Mouse (Mus musculus) embryonic facial prominence, embryonic 12.5 days (tissue): ENCODE results near the gene Map2k6. TPM values are rescaled to one million over a fixed set of nuclear protein-coding genes. Genes with fewer than 3 reads are reported as not detected.

Experiments
- ATAC-seq: fragments of 200-750 bp; cut with Nextera tagmentation; 2 replicates; pipeline ENCODE4 v1.8.0; 2017; ENCODE audit not compliant: insufficient number of reproducible peaks, insufficient read depth, low FRiP score, low TSS enrichment
- H3K27ac ChIP-seq: fragments of 300-500 bp; sonication (generic); 2 replicates; pipeline ENCODE4 v1.5.1; 2016; ENCODE audit warnings: mild to moderate bottlenecking
- H3K27me3 ChIP-seq: fragments of 300-500 bp; sonication (generic); 2 replicates; pipeline ENCODE4 v1.6.1; 2016; ENCODE audit warnings: mild to moderate bottlenecking, moderate library complexity
- H3K36me3 ChIP-seq: fragments of 300-500 bp; sonication (generic); 2 replicates; pipeline ENCODE4 v1.6.1; 2016; ENCODE audit warnings: mild to moderate bottlenecking
- H3K4me1 ChIP-seq: fragments of 300-500 bp; sonication (generic); 2 replicates; pipeline ENCODE4 v1.6.1; 2016
- H3K4me2 ChIP-seq: fragments of 300-500 bp; sonication (generic); replicated peaks from 2 replicates; pipeline ENCODE4 v1.6.1; 2016; ENCODE audit warnings: mild to moderate bottlenecking, moderate library complexity
- H3K4me3 ChIP-seq: fragments of 300-500 bp; sonication (generic); 2 replicates; pipeline ENCODE4 v1.5.1; 2016; ENCODE audit warnings: mild to moderate bottlenecking
- H3K9ac ChIP-seq: fragments of 300-500 bp; sonication (generic); 2 replicates; pipeline ENCODE4 v1.6.1; 2016; ENCODE audit warnings: mild to moderate bottlenecking, moderate library complexity
- H3K9me3 ChIP-seq: fragments of 300-500 bp; sonication (generic); 2 replicates; pipeline ENCODE4 v1.6.1; 2016; ENCODE audit warnings: mild to moderate bottlenecking, moderate library complexity
- WGBS: fragments of 180-500 bp; shearing (Covaris S2); methylation state at CpG from one replicate; pipeline ENCODE4 v1.1.7; 2016; 5-methylcytosine and 5-hydroxymethylcytosine counted together
- polyA plus RNA-seq: library from polyadenylated mRNA; unstranded; fragments of >200 nt; fragmentation: Nextera tagmentation; extraction: Ambion mirVana; gene quantifications from 2 replicates; pipeline ENCODE4 v1.2.1, GENCODE M21; 2016

The Map2k6 gene
- polyA plus RNA-seq, 1 experiment from 2014 or later, result 44.9 TPM

DNA sequence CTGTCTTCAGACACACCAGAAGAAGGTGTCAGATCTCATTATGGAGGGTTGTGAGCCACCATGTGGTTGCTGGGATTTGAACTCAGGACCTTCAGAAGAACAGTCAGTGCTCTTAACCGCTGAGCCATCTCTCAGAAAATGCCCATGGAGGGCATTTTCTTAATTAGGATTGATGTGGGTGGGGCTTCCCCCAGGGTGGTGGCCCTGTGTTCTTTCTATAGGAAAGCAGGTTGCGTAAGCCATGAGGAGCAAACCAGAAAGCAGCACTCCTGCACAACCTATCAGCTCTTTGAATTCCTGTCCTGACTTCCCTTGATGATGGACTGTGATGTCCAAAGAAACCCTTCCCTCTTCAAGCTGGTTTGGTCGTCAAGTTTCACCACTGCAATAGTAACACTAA, 39.2 kb downstream of the Map2k6 start:
- H3K4me1 ChIP-seq, result 0 out of 2 replicates have a peak, but pooled peaks cover 6% of the 10 kb centered on the region
- no peak overlapping the region for H3K4me3 ChIP-seq
- 0 out of 2 replicates have a peak, but pooled peaks cover 4% of the 10 kb centered on the region for H3K9me3 ChIP-seq
- H3K27ac ChIP-seq, result no peak overlapping the region
- H3K27me3 ChIP-seq, result no peaks in the 10 kb centered on the region
- H3K9ac ChIP-seq, result no peak overlapping the region
- ATAC-seq, result no peak
- WGBS, result 93% methylated on average over 3 of the region's 3 CpGs
- no peak overlapping the region for H3K4me2 ChIP-seq
- H3K36me3 ChIP-seq, result peaks cover 8% of the 10 kb centered on the region

DNA sequence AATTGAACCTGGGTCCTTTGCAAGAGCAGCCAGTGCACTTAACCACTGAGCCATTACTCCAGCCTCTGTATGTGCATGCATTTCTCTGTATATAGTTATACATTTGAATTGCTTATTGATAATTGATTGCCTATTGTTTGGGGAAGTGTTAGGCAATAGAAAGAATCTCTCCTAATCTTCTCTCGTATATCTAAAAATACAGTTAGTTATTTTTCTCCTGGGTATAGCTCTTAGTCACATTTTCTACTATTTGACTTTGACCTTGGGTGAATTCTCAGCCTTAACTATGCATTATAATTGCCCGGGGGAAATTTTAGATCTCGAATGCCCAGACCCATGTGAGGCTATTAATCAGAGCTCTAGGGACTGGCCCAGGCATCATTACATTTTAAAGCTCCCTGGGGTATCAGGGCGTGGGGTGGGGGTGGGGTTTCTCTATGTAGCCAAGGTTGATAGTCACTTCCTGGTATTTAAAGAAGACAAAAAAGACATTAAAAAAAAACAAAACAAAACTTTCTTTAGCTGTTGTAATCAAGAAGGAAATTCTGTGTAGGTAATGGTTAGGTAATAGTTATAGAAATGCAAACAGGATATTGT, 39.9 kb downstream of the Map2k6 start:
- 0 out of 2 replicates have a peak, but pooled peaks cover 6% of the 10 kb centered on the region for H3K4me1 ChIP-seq
- 71% methylated on average over 4 of the region's 4 CpGs for WGBS
- peaks cover 8% of the 10 kb centered on the region for H3K36me3 ChIP-seq
- H3K27ac ChIP-seq, result no peak overlapping the region
- no peak overlapping the region for H3K9ac ChIP-seq
- H3K27me3 ChIP-seq, result no peaks in the 10 kb centered on the region
- 0 out of 2 replicates have a peak, but pooled peaks cover 4% of the 10 kb centered on the region for H3K9me3 ChIP-seq
- no peak overlapping the region for H3K4me2 ChIP-seq
- ATAC-seq, result no peak
- H3K4me3 ChIP-seq, result no peak overlapping the region

DNA sequence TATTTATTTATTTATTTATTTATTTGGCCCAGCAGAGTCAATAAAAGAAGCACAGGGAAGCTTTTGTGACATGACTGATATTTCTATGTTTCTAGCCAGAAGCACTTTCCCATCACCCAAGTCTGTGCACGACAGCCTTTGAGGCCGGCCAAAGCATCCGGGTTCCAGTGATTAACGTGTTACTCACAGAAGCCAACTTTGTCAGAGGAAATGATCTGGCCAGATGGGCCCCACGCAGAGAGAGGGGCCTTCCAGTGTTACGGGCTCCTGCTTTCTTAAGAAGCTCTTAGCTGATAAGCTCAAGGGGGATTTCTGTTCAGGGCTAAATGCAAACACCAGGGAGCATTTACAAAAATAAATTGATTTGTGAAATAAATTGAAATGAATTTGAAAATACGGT, 40.4 kb downstream of the Map2k6 start:
- no peak overlapping the region for H3K27ac ChIP-seq
- H3K36me3 ChIP-seq, result peaks cover 8% of the 10 kb centered on the region
- 0 out of 2 replicates have a peak, but pooled peaks cover 6% of the 10 kb centered on the region for H3K4me1 ChIP-seq
- H3K4me3 ChIP-seq, result no peak overlapping the region
- no peak for ATAC-seq
- WGBS, result 66% methylated on average over 7 of the region's 7 CpGs
- 0 out of 2 replicates have a peak, but pooled peaks cover 4% of the 10 kb centered on the region for H3K9me3 ChIP-seq
- H3K9ac ChIP-seq, result no peak overlapping the region
- H3K27me3 ChIP-seq, result no peaks in the 10 kb centered on the region
- no peak overlapping the region for H3K4me2 ChIP-seq

DNA sequence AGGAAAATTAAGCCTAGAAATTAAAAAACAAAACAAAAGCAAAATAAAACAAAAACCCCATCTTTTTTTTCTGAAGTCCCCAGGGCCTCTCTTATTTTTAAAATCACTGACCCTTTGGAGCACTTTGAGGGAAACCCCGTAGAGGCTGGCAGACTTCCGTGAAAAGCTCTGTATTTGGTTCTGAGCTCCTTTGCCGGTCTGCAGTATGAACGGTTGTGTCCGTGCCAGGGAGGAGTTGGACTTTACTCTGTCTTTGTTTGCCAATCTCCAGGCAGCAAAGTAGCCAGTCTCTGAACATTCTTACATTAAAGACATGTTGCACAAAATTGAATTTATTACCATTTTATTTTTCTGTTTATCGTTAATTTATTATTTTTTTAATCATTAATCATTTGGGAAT, 45.7 kb downstream of the Map2k6 start:
- H3K27me3 ChIP-seq, result no peaks in the 10 kb centered on the region
- ATAC-seq, result no peak
- H3K27ac ChIP-seq, result no peak overlapping the region
- H3K9me3 ChIP-seq, result 0 out of 2 replicates have a peak, but pooled peaks cover 4% of the 10 kb centered on the region
- 85% methylated on average over 6 of the region's 6 CpGs for WGBS
- no peak overlapping the region for H3K4me2 ChIP-seq
- H3K4me1 ChIP-seq, result peaks cover 19% of the 10 kb centered on the region
- no peaks in the 10 kb centered on the region for H3K36me3 ChIP-seq
- H3K4me3 ChIP-seq, result no peak overlapping the region
- no peak overlapping the region for H3K9ac ChIP-seq

DNA sequence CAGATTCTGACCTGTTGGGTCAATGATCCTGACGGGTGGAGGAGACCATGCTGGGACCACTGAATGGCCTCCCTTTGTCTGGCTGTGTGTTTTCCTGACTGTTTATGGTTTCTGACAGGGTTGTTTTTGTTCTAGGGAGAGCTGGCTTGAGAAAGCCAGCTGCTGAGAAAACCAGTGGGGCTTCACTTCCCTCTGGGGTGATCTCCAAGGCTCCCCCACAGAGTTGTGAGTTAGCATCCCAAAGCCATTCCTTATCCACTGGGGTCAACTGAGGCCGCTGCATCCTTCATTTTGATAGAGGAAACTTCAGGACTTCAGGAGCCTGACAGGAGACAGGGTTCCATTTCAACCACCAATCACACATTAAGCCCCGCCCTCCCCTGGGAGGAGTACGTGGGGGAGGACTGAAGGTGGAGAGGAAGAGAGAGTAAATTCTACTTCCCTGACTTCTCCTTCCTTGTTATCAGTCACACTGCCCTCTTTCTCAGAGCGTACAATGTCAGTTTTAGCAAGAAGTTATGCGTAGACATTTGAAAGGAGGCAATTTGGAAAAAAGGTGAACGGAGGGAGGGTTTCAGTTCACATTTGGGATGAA, 49.3 kb downstream of the Map2k6 start:
- peak overlapping the region; percentile 36; the same call in 1 of the 2 replicates for H3K27ac ChIP-seq

DNA sequence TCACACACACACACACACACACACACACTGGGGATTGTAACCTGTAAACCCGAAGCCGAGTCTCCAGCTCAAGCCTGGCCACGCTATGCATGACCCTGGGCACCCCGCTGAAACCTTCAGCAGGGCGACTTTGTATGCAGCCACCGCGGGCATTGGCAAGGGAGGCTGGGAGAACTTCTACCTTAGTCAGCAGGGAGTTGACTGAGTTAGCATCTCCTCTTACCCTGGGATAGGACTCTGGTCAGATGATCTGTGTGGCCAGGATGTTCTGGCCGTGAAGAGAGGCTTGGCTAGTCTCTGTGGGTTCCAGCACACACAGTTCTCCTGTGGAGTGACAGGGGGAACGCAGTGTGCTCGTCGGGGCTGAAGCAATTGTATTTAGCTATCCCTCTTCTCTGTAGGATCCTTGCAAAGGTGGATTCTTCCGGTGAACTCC, 49.8 kb downstream of the Map2k6 start:
- peak overlapping the region; percentile 48 for H3K4me2 ChIP-seq
- H3K4me1 ChIP-seq, result peaks cover 33% of the 10 kb centered on the region
- no peak overlapping the region for H3K9ac ChIP-seq
- no peaks in the 10 kb centered on the region for H3K36me3 ChIP-seq
- no peaks in the 10 kb centered on the region for H3K27me3 ChIP-seq
- no peak for ATAC-seq
- 1% methylated on average over 12 of the region's 12 CpGs for WGBS
- peak overlapping the region; percentile 13 for H3K4me3 ChIP-seq
- no peaks in the 10 kb centered on the region for H3K9me3 ChIP-seq
- peak overlapping the region; percentile 36; the same call in 1 of the 2 replicates for H3K27ac ChIP-seq

More for the DNA sequence above, 49.3 kb downstream of the Map2k6 start:
- H3K4me3 ChIP-seq, result peak overlapping the region; percentile 13; the same call in 1 of the 2 replicates
- no peaks in the 10 kb centered on the region for H3K27me3 ChIP-seq
- no peak overlapping the region for H3K9ac ChIP-seq
- no peaks in the 10 kb centered on the region for H3K9me3 ChIP-seq
- H3K36me3 ChIP-seq, result no peaks in the 10 kb centered on the region
- WGBS, result 9% methylated on average over 7 of the region's 7 CpGs
- peaks cover 33% of the 10 kb centered on the region for H3K4me1 ChIP-seq
- peak overlapping the region; percentile 48 for H3K4me2 ChIP-seq
- no peak for ATAC-seq

DNA sequence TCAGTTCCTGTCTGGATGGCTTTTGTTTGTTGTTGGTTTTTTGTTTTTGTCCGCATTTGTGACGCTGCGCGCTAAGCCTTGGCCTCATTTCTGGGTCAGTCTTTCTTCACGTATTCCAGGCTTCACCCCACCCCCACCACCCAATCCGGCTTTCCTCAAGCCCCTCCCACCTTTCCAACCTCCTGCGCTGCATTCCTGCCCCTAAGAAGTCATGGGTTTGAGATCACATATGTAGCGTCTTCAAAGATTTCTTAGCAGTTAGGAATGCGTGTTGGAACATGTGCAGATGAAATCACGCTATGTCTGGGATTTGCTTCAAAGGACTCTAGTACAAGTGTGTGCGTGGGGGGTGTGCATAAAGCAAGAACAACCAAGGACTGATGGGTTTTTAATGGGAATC, 50.3 kb downstream of the Map2k6 start:
- Histone ChIP-seq H3K4me2 (peak overlapping the region; percentile 48), H3K27ac (0 out of 2 replicates have a peak overlapping the region, but pooled peaks have one; percentile 36), H3K9me3 (no peaks in the 10 kb centered on the region), H3K36me3 (no peaks in the 10 kb centered on the region), H3K9ac (no peak overlapping the region), H3K4me3 (peak overlapping the region; percentile 13), H3K4me1 (peaks cover 33% of the 10 kb centered on the region), H3K27me3 (no peaks in the 10 kb centered on the region)
- 10% methylated on average over 11 of the region's 11 CpGs for WGBS
- ATAC-seq, result no peak

DNA sequence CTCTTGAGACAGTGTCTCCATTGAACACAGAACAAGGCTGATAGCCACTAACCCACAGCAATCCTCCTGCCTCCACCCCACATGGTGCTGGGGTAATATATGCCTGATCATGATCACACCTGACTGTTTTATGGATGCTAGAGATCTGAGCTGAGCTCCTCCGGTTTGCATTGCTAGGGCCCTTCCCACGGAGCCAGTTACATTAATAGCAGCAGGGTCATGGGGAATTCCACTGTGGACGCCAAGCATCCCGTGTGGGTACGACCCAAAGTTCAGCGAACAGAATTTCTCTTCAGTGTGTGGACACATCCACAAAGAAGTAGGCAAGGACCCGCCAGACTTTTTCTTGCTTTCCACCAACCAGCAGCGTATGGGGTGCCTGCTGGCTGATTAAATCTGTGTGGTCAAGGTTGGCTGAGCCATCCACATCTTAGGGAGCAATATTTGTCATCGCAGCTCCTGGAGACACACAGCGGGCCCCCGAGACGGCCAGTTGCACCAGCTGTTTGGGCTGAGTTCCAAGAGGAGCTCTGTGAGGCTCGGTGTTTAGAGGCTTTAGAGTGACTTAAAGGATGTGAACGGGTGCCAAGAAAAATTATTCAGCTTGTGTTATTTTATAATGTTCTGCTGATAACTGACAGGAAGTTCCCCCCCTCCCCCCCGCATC, 51.3 kb downstream of the Map2k6 start:
- H3K9ac ChIP-seq, result no peak overlapping the region
- H3K36me3 ChIP-seq, result no peaks in the 10 kb centered on the region
- no peaks in the 10 kb centered on the region for H3K27me3 ChIP-seq
- no peaks in the 10 kb centered on the region for H3K9me3 ChIP-seq
- no peak for ATAC-seq
- H3K4me3 ChIP-seq, result no peak overlapping the region
- peaks cover 33% of the 10 kb centered on the region for H3K4me1 ChIP-seq
- H3K27ac ChIP-seq, result no peak overlapping the region
- 66% methylated on average over 15 of the region's 15 CpGs for WGBS
- H3K4me2 ChIP-seq, result peak overlapping the region; percentile 11; the same call in 1 of the 2 replicates

DNA sequence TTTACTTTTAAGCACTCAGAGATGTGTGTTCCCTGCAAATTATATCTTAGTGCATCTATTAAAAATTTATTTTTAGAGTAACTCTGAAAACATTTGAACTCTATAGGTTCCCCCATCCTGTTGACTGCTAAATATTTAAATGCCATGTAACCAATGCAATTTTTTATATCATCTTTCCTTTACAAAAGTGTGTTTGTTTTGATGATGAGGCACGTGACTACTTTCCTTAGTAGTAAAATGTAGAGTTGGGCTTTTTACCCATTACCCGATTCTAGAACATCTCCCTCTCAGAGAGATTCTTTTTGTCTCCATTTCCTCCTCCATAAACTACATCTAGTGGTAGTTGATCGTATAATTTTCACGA, 51.8 kb downstream of the Map2k6 start:
- WGBS, result 91% methylated on average over 4 of the region's 4 CpGs

DNA sequence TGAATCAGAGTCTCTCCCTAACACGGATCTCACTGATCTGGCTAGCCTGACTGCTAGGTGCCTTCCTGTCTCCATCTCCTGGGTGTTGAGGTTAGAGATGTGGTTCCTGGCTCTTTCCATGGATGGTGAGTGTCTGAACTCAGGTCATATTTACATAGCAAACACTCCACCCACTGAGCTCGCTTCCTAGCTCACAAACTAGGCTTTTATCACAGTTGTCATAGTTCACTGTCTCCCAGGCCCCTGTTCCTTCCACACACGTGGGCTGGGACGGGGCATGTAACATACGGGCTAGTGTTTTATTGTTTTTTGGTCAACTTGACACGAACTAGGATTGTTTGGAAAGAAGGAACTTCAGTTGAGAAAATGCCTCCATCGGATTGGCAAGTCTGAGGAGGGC, 52.7 kb downstream of the Map2k6 start:
- ATAC-seq, result no peak
- no peaks in the 10 kb centered on the region for H3K36me3 ChIP-seq
- H3K27ac ChIP-seq, result no peak overlapping the region
- WGBS, result 87% methylated on average over 7 of the region's 7 CpGs
- H3K4me2 ChIP-seq, result no peak overlapping the region
- no peaks in the 10 kb centered on the region for H3K9me3 ChIP-seq
- no peak overlapping the region for H3K9ac ChIP-seq
- H3K4me3 ChIP-seq, result no peak overlapping the region
- H3K27me3 ChIP-seq, result no peaks in the 10 kb centered on the region
- H3K4me1 ChIP-seq, result peaks cover 36% of the 10 kb centered on the region

More for the DNA sequence above, 51.8 kb downstream of the Map2k6 start:
- Histone ChIP-seq H3K4me1 (peaks cover 33% of the 10 kb centered on the region), H3K27me3 (no peaks in the 10 kb centered on the region), H3K9ac (no peak overlapping the region), H3K27ac (no peak overlapping the region), H3K36me3 (no peaks in the 10 kb centered on the region), H3K4me2 (no peak overlapping the region), H3K9me3 (no peaks in the 10 kb centered on the region), H3K4me3 (no peak overlapping the region)
- ATAC-seq, result no peak

DNA sequence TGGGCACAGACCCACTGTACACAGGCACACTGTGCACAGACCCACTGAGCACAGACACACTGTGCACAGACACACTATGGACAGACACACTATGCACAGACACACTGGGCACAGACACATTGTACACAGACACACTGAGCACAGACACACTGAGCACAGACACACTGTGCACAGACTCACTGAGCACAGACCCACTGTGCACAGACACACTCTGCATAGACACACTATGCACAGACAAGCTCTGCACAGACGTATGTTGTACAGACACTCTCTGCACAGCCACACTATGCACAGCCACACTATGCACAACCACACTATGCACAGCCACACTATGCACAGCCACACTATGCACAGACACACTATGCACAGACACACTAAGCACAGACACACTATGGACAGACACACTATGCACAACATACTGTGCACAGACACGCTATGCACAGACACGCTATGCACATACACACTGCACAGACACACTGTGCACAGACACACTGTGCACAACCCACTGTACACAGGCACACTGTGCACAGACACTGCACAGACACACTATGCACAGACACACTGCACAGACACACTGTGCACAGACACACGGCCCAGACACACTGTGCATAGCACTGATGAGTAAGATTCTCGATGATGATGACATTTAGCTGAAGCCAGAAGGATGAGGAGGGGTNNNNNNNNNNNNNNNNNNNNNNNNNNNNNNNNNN, 54.7 kb downstream of the Map2k6 start:
- ATAC-seq, result no peak
- H3K36me3 ChIP-seq, result no peaks in the 10 kb centered on the region
- H3K4me3 ChIP-seq, result no peak overlapping the region
- no peak overlapping the region for H3K27ac ChIP-seq
- peaks cover 27% of the 10 kb centered on the region for H3K4me1 ChIP-seq
- H3K4me2 ChIP-seq, result no peak overlapping the region
- WGBS, result 91% methylated on average over 5 of the region's 5 CpGs
- H3K27me3 ChIP-seq, result no peaks in the 10 kb centered on the region
- H3K9ac ChIP-seq, result no peak overlapping the region
- H3K9me3 ChIP-seq, result no peaks in the 10 kb centered on the region
